ENCODE assay signal across 13 mouse cellular contexts in the genomic region with DNA sequence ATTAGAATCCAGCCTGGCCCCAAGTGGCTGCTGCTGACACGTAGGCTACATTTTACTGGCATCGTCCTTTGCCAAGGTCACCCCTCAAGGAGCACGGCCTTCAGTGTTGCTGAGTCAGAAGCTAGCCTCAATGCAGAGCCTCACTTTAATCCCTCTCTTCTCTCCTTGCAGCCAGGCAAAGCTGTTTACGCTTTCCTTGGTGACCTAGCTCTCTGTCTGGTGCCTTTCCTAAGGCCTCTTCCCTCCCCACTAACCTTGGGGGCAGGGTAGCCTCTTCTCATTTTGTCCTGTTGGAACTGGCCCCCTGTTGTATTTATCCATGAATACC. TPM values are rescaled to one million over a fixed set of nuclear protein-coding genes. Genes with fewer than 3 reads are reported as not detected.
DNase-seq lines count a peak whose midpoint lies in the region; ATAC-seq lines count a peak whose summit lies in the region.
"Had no signal": no experiment of that assay in that cellular context is flagged by ENCODE, and none has a peak within 500 bp of the region (broad histone marks: within the 10 kb centered on the region; RNA-seq: fewer than 3 reads in every experiment).

No protein-coding gene starts in this region.

- ATAC-seq in erythroblast, adult 5-6 weeks (replicated peaks; ENCODE audit: low FRiP score, poor library complexity, severe bottlenecking) = no peak
- ATAC-seq: forebrain, embryonic 15.5 days had no signal

- peak; percentile 10 for DNase-seq in lung, postnatal 10 days
- no peak for DNase-seq in lung, postnatal 14 days
- peak; percentile 54 for DNase-seq in ovary, postnatal 36 days (ENCODE audit: low spot score)
- no peak for DNase-seq in ovary, postnatal 10 days (ENCODE audit: low spot score)
- DNase-seq in adrenal gland, adult 2 months = peak; percentile 87
- DNase-seq in skeletal muscle tissue, adult 2 months (ENCODE audit: low read depth, low spot score) = peak; percentile 4
- DNase-seq in right cerebral cortex, postnatal 4 days = no peak
- DNase-seq: heart, postnatal 14 days; kidney, adult 18-20 months; right cerebral cortex, adult 18-20 months had no signal

RNA-seq across cellular contexts. Expression of gene Kcnma1, which starts 21.9 kb away (rescaled TPM):
- 10 to 100 TPM; 48.9 to 77.4 TPM for total RNA-seq in adrenal gland, adult 2 months (2021)
- polyA plus RNA-seq in adrenal gland, adult 2 months (2012; rRNA removed) = 24.0 and 27.6 TPM in 2 replicates
- not detected in 2 replicates for total RNA-seq in erythroblast, adult 5-6 weeks (2015; ENCODE audit: low replicate concordance)
- not detected in 2 replicates for total RNA-seq in erythroblast, adult 5-6 weeks (2017; ENCODE audit: low replicate concordance)
- total RNA-seq: MEL had no signal

Comparison
In these comparisons a context has a peak if more than half of its experiments do, and no peak if none do; other contexts are left out.
1. DNase-seq: peak in lung, postnatal 10 days (single experiment), ovary, postnatal 36 days (single experiment), adrenal gland, adult 2 months (single experiment) and skeletal muscle tissue, adult 2 months (single experiment); none in lung, postnatal 14 days (single experiment), ovary, postnatal 10 days (single experiment) and right cerebral cortex, postnatal 4 days (single experiment).
2. RNA of gene Kcnma1, which starts 21.9 kb away (total RNA-seq): 48.9 to 77.4 TPM in adrenal gland, adult 2 months; not detected in erythroblast, adult 5-6 weeks; every median in the first group is over 10 times any median in the second.